ENCODE assay signal across 8 mouse cellular contexts in the genomic region with DNA sequence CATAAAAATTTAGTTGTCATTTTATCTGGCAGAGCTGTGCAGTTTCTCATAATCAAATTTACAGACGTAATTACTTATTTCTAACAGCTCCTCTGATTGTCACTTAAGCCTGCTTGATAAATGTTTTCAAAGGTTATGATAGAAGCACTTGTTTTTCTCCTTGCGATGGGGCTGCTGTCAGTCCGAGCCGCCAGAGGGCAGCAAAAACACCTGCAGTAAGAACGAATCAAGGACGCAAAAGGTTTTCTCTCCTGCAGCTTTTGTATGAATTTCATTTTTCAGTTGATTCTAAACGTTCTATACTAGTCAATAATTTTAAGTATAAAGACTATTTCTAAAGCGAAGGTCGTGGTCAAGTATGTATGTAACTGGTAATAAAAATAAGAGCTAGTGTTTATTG.
A peak's percentile ranks its signal among the peaks of the same experiment; 100 is the strongest.
DNase-seq lines count a peak whose midpoint lies in the region; ATAC-seq and TF ChIP-seq lines count a peak whose summit lies in the region.

No protein-coding gene starts in this region.

- no peak overlapping the region for H3K27ac ChIP-seq in small intestine, adult 2 months (ENCODE audit: insufficient read depth, low read depth, low read length)

- H3K27me3 ChIP-seq in small intestine, adult 2 months (ENCODE audit: control insufficient read depth, insufficient read depth, low read length) = no peaks in the 10 kb centered on the region

- DNase-seq in A20 (ENCODE audit: low read depth, low spot score) (peak; percentile 41), MN1 (ENCODE audit: low spot score) (peak; percentile 37)
- DNase-seq in cerebellum, adult 9-10 months = peak; percentile 57
- DNase-seq in frontal cortex, postnatal 14 days (ENCODE audit: low spot score in 2 of 2) = peak; percentile 46 to 78
- peak; percentile 77 for DNase-seq in layer of hippocampus, adult 9-11 months
- DNase-seq in lung, postnatal 36 days = peak; percentile 60

- 9% methylated on average over 9 of the region's 9 CpGs for WGBS in small intestine, adult 2 months

- H3K4me1 ChIP-seq in small intestine, adult 2 months (ENCODE audit: control insufficient read depth, insufficient read depth, insufficient read length, low read length) = no peaks in the 10 kb centered on the region

- ATAC-seq in megakaryocyte, adult 5-6 weeks (ENCODE audit: poor library complexity, severe bottlenecking) = no peak

- peak; percentile 56; the same call in 1 of the 2 replicates for TF ChIP-seq CTCF in small intestine, adult 2 months (IDR thresholded peaks at IDR 0.05; ENCODE audit: extremely low read depth, insufficient read length, insufficient replicate concordance, low read depth, low read length)

- no peak overlapping the region for H3K4me3 ChIP-seq in small intestine, adult 2 months (ENCODE audit: low read depth, low read length)

- no peaks in the 10 kb centered on the region for H3K36me3 ChIP-seq in small intestine, adult 2 months (ENCODE audit: control insufficient read depth, insufficient read depth, low read length)

- TF ChIP-seq POLR2A in small intestine, adult 2 months (IDR thresholded peaks at IDR 0.05; ENCODE audit: low read depth, low read length) = no peak
